Mouse (Mus musculus) erythroid progenitor cell, adult 5-6 weeks (primary cell): Measurements from ENCODE around the gene Sys1. TPM values are rescaled to one million over a fixed set of nuclear protein-coding genes. Genes with fewer than 3 reads are reported as not detected.

Experiments used
- ATAC-seq: replicated peaks from 2 replicates; pipeline ENCODE4 v1.8.0; 2016; ENCODE audit warnings: moderate number of reproducible peaks, mild to moderate bottlenecking, moderate TSS enrichment, inconsistent platforms; ENCODE audit not compliant: poor library complexity, low FRiP score, severe bottlenecking
- total RNA-seq, 2 experiments: library from RNA; stranded (forward) in 1 of 2; stranded (reverse) in 1 of 2; fragments of 150-400 nt in 1 of 2; fragments of 186-747, 209-891 nt in 1 of 2; gene quantifications; 2 replicates each; pipeline versions ENCODE4 v1.2.3 to v1.2.4; 2015 to 2017; ENCODE audit warnings: low replicate concordance in 2 of 2

The Sys1 gene
- total RNA-seq, 2 experiments from 2014 or later, result 3.1 to 8.8 TPM

DNA sequence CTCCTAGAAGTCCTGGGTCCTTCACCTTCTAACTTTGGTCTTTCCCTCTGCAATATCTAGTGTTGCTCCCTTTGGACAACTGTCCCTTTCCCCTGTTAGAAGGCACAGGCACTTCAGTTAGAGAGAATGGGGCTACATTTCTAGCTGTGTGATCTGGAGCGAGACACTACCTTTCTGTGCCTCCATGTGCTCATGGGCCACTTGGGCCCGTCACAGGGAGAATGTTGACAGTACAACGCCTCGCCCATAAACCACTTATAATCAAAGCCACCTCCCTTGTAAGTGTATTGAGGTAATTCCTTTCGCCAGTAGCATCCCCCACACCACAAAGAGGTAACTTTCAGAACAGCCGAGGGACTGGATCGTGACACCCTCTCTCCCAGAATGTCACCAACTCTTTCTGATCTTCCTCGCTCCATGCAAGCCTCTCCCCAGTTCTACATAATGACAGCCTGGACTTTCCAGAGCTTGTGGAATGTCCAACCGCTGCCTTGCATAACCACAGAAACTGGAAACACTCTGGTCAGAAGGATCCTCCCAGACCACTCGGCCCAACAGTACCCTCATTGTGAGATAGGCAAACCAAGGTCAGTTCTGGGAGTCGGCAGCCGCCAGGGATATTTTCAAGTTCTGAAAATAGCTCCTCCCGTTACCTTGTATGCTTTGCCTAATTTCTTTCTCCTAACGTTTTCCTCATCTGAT, 7.3 kb upstream of the Sys1 start:
- no peak for ATAC-seq

DNA sequence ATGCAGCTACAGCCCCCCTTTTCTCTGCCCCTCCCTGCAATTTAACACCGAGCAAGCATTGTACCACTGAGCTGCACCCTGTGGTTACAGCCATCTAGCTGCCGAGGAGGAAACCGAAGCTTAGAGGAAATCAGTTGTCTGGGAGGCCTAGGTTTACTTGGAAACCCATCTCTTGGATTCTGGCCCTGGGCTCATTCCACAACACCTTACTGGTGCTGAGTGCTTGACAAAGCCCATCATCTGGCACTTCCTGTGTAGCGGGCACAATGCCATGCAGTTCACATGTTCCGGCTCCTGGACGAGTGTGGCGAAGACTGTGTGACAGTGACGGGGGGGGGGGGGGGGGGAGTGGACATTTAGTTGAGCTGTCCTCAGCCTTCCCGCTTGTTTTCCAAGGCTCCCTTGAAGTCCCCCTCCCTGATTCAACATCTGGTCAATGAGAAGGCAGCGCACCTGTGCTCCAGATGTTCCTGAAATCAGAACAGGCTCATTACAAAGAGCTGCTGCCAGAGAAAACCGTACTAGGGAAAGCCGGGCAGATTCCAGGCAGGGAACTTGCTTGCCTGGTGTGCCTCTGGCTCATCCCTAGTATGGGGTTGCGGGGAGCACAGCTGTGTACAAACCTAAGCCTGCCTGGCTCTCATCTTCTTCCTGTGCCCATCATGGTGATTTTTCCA, 4.6 kb upstream of the Sys1 start:
- no peak for ATAC-seq

DNA sequence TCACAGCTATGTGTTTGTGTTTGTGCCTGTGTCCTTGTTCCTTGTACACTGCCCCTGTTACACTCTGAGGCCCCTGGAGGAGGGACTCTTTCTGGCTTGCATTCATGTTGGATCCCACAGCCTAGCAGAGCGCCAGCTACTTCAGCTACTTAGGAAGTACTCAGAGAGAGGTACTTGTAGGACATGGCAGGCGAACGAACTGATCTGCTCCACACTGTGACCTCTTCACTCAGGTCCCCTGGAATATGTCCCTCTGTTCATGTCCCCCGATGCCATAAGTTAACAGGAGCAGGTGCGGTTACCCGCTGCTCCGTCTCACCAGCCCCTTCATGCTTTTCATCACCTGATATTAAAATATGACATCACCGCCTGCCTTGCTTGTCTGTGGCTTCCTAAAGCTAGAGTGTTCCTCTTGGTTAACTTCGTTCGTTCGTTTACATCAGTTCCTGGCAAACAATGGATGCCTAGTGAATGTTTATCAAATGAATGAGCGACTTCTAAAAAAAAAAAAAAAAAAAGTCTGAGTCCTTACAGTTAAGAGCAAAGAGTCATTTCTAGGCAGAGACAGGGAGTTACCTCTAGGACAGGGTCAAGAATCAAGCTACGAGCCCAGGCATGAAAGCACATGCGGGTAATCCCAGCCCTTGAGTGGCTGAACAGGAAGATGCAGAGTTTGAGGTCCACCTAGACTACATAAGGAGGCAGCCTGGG, 3.6 kb upstream of the Sys1 start:
- no peak for ATAC-seq

DNA sequence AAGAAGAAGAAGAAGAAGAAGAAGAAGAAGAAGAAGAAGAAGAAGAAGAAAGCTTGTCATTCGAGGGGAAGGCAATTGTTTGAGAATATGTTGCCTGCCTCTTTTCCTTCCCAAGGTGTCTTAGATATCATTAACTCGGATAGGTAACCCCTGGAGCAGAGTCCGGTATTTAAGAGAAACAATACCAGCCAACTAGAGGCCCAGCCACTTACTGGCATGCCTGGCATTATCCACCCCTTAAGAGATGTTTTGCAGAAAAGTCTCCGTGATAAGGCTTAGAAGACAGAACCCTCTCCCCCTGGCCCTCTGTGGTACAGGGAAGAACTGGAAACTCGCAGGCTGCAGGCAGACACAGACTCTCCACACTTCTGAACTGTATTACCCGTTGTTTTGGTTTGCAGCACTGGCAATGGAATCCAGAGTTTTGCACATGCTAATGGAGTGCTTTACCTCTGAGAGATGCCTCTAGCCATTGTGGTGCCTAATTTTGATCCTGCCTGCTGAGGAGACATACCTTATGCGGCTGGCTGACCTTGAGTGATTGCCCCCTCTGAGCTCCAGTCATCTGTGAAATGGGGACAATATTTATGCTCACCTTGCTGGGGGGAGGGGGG, 2.8 kb upstream of the Sys1 start:
- ATAC-seq, result no peak

DNA sequence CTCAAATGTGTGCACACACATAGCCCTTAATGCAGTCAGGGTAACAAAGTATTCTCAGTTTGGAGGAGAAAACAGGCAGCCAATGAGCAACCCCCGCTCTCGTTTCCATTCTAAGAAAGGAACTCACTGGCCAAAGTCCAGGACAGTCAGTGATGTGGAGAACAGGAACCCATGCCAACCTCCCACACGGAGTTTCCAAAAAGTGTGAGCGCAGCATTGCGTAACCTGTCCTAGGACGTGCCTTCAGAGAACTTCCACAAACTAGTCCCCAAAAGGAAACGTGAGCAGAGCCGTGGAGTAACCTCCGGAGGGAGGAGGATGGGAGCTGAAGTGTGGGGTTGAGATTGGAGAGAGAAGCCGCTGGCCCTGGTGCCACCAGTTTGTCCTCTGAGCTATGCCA, 1.9 kb upstream of the Sys1 start:
- no peak for ATAC-seq

DNA sequence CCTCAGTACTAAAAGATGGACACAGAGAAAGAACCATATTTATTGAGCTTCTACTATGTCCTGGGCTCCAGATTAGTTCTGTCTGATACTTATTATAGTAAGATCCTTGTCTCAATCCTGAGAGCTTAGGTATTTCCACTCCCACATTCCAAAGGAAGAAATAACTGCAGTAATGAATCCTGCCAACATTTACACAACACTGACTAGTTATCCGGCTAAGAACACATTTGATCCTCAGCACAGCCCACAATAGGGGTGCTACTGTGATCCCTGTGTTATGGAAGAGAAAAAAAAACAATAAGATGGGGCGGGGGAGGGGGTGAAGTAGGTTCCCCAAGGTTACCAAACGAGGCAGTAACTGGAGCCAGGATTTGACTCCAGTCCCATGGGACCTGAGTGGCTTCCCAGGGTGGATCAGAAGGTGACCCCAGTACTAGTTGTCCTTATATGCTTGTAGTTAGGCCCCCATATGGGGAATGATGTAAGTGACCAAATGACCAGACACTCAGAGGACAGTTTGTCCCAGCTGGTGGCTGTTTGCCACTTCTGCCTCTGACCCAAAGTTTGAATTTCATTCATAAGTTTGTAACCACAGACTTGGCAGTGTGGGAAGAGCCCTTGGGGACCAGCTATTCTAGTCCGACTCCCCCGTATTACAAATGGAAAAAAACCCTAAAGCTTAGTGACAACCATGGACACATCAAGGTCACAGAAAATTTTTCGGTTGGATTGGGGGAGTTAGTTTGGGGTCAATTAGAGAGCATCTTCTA, 1.2 kb upstream of the Sys1 start:
- no peak for ATAC-seq

DNA sequence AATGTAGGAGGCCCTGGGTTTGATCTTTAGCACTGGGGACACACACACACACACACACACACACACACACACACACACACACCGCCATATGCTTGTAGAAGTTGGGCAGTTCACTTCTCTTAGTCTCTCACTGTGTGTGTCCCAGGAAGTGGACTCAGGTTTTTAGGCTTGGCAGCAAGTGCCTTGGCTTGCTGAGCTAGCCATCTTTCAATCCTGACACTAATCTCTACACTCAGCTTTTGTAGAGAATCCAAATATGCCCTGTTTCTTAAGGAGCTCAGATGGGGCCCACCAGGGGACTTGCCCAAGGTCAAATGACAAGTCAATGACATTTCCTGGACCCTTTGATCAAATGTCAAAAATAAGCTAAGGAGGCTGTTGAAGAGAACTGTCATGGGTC, 351 bp upstream of the Sys1 start:
- no peak for ATAC-seq

DNA sequence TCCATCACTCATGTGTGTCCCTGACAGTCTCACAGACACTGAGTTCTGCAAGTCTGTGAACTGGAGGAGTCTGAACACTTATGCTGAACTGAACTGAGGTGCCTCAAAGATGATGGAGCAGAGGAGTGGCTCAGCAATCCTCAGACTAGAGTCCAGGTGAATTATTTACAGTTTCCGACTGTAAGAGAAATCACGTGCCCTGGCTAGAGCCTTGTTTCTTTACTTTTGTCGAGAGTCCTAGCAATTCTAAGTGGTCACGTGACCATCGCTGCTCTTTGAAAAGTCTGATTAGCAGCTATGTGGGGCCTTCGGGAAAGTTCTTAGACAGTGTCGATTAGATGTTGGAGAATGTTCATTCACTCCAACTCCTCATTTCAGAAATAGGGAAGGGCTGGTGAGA, 1.2 kb downstream of the Sys1 start:
- no peak for ATAC-seq

DNA sequence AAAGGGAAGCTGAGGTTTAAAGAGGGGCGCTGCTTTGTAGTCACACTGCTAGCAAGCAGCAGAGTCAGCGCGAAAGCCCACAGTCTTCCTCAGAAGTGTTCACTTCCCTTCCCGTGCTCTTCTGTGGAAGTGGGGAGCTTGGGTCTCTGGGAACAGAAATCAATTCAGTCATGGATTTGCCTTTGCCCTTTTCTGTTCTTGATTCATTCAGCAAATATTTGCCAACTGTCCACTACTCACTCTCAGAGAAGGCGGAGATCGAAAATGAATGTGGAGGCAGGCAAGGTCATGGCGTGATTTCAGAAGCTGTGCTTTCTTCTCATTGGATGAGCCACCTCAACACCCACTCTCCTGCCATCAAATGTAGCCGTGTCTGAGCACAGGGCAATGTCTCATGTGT, 1.8 kb downstream of the Sys1 start:
- ATAC-seq, result no peak

DNA sequence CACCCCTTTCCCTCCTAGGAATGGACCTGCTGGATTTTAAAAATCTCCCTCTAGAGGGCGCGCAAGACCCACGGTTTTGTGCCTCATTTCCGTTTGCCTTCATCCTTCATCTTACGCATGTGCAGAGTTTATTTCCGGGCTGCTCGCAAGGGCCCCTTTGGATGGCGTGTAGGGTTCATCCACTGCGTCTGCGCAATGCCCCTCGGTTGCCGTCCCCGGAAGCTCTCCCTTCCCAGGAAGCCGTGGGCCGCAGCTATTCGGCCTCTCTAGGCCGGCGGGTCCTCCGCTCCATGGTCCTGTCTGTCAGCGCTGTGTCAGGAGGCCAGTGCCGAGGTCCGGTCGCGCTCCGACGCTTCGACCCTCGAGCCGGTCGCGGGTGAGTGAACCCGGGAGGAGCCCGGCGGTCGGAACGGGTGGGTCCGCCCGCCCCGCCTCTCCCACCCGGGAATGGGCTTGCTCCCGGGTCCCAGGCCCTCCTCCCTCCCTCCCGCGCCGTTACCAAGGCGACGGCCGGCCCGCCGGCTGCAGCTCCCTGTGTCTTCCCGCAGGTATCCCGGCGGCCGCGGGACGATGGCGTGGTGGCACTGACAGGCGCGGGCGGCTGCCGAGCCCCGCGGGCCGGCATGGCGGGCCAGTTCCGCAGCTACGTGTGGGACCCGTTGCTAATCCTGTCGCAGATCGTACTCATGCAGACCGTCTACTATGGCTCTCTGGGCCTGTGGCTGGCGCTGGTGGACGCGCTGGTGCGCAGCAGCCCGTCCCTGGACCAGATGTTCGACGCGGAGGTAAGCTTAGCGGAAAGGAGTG, 4.2 kb downstream of the Sys1 start, which contains the start of gene Gm20458:
TSS of gene Gm20458 (plus strand) at position 223 of the 807 bp plus-strand sequence.
- ATAC-seq, result peak; percentile 98

DNA sequence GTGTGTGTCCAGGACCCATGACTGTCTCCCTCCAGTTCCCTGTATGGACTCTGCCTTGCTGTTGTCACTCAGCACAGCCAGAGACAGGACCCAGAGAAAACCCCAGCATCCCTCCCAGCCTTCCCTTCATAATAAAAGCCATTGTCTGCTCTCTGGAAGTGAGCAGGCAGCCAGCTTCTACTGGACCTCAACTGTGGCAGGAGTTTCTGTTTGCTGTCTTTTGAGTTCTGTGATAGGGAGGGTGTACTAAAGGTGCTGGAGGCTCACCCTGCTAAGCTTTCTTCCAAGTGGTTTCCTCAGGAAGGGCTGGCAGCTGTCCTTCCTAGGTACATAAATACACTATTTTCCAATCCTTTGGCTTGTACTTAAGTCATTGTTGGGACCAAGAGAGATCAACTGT, 8.4 kb downstream of the Sys1 start:
- no peak for ATAC-seq

DNA sequence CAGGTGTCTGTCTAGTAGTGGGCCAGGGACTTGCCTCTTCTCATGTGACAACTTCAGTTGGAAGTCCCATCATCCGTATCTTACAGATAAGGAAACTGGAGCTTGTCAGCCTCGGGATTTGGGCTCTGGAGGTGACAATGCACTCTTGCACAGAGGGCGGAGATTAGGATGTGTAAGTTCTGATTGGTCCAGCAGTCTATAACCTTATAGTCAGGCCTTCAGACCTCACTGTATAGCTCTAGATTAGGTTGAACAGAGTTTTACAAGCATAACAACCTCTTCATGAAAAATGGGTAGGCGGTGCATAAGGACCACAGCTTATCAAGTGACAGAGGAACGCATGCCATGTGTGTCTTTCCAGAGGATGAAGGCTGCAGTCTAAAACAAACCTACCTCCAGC, 10.0 kb downstream of the Sys1 start:
- no peak for ATAC-seq

DNA sequence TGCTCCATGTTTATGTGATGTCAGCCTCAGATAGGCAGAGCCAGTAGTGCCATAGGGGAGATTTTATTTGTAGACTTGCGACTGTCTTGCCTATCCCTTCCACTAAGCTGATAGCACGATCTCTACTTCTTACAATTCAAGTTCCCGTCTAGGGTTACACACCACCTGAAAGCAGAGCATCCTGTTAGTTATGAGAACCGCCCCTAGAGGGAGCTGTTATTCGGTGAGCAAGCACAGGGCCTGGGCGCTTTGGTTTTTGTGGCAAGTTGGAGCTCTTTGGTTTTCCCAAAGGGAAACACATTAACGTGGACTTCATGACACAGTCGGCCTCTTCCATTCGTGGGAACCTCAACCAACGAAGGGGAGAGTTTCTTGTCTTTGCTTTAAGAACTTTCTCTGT, 13.5 kb downstream of the Sys1 start:
- ATAC-seq, result no peak

DNA sequence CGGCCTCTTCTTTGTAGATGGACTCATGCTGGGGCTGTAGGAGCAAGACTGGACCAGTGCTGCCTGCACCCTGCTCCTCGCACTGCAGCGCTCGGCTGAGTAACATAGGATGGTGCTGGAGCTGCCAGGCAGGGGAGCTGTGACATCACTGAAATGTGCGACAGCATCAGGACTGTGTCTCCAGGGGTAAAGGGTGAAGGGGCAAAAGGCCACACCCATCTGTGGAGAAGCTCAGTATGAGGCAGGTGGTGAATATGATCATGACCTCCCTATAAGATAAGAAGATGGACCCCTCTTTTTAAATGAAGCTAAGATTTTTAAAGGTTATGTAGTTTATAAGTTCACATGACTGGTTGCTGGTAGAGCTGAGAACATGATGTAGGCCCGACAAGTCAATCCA, 16.9 kb downstream of the Sys1 start, which contains the start of gene Trp53tg5:
TSS of gene Trp53tg5 (minus strand) at position 101 of the 400 bp plus-strand sequence.
- ATAC-seq, result no peak

DNA sequence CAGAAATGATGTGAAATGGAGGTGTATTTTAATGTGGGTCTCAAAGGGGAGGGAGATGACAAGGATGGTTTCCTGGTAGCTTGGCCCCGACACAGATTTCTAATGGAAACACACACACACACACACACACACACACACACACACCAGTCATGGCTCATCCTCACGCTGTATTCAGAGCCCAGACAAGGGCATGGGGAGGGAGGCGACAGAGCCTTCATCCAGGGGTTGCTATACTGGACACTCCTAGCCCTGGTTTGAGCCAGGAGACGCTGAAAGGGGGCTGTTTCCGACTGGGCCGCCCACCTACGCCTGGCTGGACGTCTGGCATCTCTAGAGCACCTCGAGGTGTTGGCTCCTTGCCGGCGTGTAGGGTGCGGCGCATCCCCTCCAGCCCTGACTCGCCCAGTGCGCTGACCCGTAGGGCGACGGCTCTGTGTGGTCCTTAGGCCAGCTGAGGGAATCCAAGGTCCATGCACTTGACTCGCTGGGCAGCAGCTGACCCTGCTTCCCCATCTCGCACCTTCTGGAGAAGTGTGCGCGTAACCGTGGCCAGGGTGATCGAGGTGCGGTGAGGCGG, 29.0 kb downstream of the Sys1 start, which contains the start of gene Dbndd2:
TSS of gene Dbndd2 (plus strand) at position 426 of the 577 bp plus-strand sequence.
- 0 out of 2 replicates have a peak, but pooled peaks have one; percentile 26 for ATAC-seq

DNA sequence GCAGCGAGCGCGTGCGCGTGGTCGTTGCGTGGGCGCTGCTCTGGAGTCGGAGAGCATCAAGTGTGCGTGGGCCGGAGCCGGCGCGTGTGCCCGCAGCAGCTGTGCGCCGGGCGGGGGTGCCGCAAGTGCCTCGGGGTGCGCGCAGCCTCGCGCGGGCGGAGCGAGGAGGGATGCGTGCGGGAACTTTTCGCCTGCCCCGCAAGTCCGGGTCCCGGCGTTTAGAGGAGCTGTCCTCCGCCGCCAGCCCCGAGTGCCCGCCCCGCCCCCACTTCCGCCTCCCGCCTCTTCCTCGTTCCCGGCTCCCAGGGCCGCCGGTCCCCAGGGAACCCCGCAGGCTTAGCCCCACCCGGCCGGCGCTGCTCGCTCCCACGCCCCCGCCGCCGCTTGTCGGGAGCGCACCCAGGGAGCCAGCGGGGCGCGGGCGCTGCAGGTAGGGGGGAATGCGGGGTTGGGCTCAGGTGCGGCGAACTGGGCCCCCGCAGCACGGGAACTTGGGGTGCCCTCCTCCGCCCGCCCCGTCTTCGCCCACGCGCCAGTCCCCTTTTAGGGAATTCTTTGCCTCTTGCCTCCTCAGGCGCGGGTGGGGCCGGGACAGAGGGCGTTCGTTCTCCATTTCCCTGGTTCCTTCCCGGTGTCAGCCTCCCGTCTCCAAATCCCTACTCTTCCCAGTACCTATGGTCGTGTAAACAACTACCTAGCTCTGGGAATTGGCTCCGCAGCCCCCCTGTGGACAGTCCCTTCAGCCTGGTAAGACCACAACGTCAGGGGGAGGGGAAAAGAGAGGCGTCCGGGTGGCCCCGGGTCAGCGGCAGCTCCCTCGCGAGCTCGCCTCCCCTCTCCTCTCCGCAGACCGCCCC, 29.7 kb downstream of the Sys1 start:
- no peak for ATAC-seq

DNA sequence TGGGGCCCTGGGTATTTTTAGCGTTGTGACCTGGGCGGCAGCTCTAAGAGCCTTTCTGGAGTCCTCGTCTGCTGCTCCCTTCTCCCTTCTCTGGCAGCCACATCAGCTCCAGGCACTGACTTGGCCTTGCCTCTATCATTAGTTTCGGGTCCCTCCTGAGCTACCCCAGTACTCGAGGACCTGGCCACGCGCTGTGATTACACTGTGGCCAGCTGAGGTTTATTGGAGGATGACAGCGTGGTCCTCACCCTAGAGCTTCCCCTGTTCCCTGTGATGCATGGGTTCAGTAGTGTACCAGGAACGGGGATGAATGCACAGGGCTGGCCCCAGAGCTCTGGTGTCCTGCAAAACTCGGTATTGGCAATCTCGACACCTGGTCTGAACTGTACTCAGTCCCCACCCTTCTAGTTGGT, 30.4 kb downstream of the Sys1 start:
- ATAC-seq, result no peak

DNA sequence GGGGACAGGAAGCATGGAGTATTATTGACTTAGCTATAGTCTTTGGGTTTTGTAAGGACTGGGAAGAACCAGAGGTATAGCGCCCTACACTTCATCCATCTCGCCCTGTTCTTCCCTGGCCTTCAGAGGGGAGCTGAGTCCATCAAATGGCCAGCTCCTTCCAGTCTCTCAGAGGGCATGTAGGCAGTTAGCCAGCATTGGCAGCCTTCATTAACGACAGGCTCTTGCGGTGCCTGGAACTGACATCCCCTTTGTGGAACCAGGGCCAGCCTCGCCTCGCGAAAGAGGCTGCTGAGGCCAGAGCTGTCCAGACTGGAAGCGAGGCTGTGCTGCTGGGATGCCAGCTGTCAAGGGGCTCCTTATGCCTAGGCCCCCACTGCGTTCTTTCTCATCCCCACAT, 31.0 kb downstream of the Sys1 start:
- no peak for ATAC-seq
